Mouse (Mus musculus): ENCODE measurements at regions not wholly inside any gene's neighbourhood (a gene's known extent, or its start where the extent isn't known, plus 50 kb on each side); places are given as distances from the start of the nearest gene placed in this dataset.
A peak's percentile ranks its signal among the peaks of the same experiment; 100 is the strongest.

GRCm38 (mm10) chr3:149358570-149359193, 368.3 kb upstream of the Adgrl2 start:
- no peak for DNase-seq (ENCODE audit: low spot score in 2 of 2)

- DNase-seq (ENCODE audit: low spot score in 2 of 2), result no peak
These were observed 367.7 kb upstream of the Adgrl2 start for GRCm38 (mm10) chr3:149357903-149358569.

GRCm38 (mm10) chr3:149357121-149357520, 366.8 kb upstream of the Adgrl2 start:
- no peak for DNase-seq (ENCODE audit: low spot score in 2 of 2)

- no peak for DNase-seq (ENCODE audit: low spot score in 2 of 2)
These were observed 365.0 kb upstream of the Adgrl2 start for GRCm38 (mm10) chr3:149355362-149355761.

GRCm38 (mm10) chr3:149353958-149354357, 363.6 kb upstream of the Adgrl2 start:
- no peak for DNase-seq (ENCODE audit: low spot score in 2 of 2)

- no peak for DNase-seq (ENCODE audit: low spot score in 2 of 2)
These were observed 362.2 kb upstream of the Adgrl2 start for GRCm38 (mm10) chr3:149352546-149352945.

- DNase-seq (ENCODE audit: low spot score in 2 of 2), result no peak
These were observed 359.4 kb upstream of the Adgrl2 start for GRCm38 (mm10) chr3:149349731-149350130.

- DNase-seq (ENCODE audit: low spot score in 2 of 2), result peak; percentile 45 to 79
These were observed 358.9 kb upstream of the Adgrl2 start for GRCm38 (mm10) chr3:149349211-149349697.

- DNase-seq (ENCODE audit: low spot score in 2 of 2), result no peak
These were observed 358.2 kb upstream of the Adgrl2 start for GRCm38 (mm10) chr3:149348459-149348971.

- no peak for DNase-seq (ENCODE audit: low spot score in 2 of 2)
These were observed 357.1 kb upstream of the Adgrl2 start for GRCm38 (mm10) chr3:149347241-149347992.

- no peak for DNase-seq (ENCODE audit: low spot score in 2 of 2)
These were observed 352.2 kb upstream of the Adgrl2 start for GRCm38 (mm10) chr3:149342511-149342910.

GRCm38 (mm10) chr3:149339374-149339753, 349.0 kb upstream of the Adgrl2 start:
- DNase-seq (ENCODE audit: low spot score in 2 of 2), result no peak

- DNase-seq (ENCODE audit: low spot score in 2 of 2), result no peak
These were observed 348.5 kb upstream of the Adgrl2 start for GRCm38 (mm10) chr3:149338684-149339373.

- no peak for DNase-seq (ENCODE audit: low spot score in 2 of 2)
These were observed 344.9 kb upstream of the Adgrl2 start for GRCm38 (mm10) chr3:149335259-149335658.

GRCm38 (mm10) chr3:149333607-149334006, 343.3 kb upstream of the Adgrl2 start:
- DNase-seq (ENCODE audit: low spot score in 2 of 2), result no peak

GRCm38 (mm10) chr3:149333131-149333530, 342.8 kb upstream of the Adgrl2 start:
- DNase-seq (ENCODE audit: low spot score in 2 of 2), result no peak

- no peak for DNase-seq (ENCODE audit: low spot score in 2 of 2)
These were observed 341.8 kb upstream of the Adgrl2 start for GRCm38 (mm10) chr3:149332105-149332504.

GRCm38 (mm10) chr3:149331251-149331960, 341.1 kb upstream of the Adgrl2 start:
- no peak for DNase-seq (ENCODE audit: low spot score in 2 of 2)

- no peak for DNase-seq (ENCODE audit: low spot score in 2 of 2)
These were observed 340.4 kb upstream of the Adgrl2 start for GRCm38 (mm10) chr3:149330716-149331115.

GRCm38 (mm10) chr3:149330041-149330440, 339.7 kb upstream of the Adgrl2 start:
- DNase-seq (ENCODE audit: low spot score in 2 of 2), result no peak

- DNase-seq (ENCODE audit: low spot score in 2 of 2), result no peak
These were observed 339.3 kb upstream of the Adgrl2 start for GRCm38 (mm10) chr3:149329615-149330014.
